Mouse (Mus musculus): ENCODE data around the gene Kazn. TPM values are rescaled to one million over a fixed set of nuclear protein-coding genes. Genes with fewer than 3 reads are reported as not detected.
A peak's percentile ranks its signal among the peaks of the same experiment; 100 is the strongest.

Kazn gene
- polyA plus RNA-seq, 1 experiment from 2014 or later = 17.9 TPM

DNA sequence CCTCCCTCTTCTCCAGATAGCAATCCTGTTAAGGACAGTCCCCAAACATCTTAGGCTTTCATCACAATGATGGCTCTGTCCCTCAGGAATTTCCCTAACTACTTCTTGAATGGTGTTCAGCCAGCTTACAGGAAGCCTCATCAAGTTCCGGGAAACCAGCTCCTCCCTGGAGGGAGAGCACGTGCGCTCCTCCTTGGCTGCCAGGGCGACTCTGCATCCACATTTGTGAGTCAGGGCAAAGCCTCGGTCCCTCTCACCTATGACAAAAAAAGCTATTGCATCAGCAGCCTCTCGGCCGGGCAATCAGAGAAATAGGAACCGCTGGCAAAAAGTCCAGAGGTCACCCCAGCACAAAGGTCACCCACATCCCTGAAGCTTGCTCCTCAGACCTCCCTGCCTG is 168.4 kb downstream of the Kazn start:
- peaks cover 4% of the 10 kb centered on the region; the same call in 1 of the 2 replicates for H3K4me1 ChIP-seq (ENCODE audit: control insufficient read depth, insufficient read depth, low read length)
- no peak for ATAC-seq (ENCODE audit: low read depth)
- no peak overlapping the region for H3K27ac ChIP-seq (ENCODE audit: low read depth, low read length)
- 4% methylated on average over 8 of the region's 8 CpGs for WGBS
- H3K9ac ChIP-seq (replicated peaks; ENCODE audit: low read depth, low read length) = no peak overlapping the region
- no peak overlapping the region for H3K4me2 ChIP-seq (ENCODE audit: low read depth, low read length)
- H3K9me3 ChIP-seq (ENCODE audit: control insufficient read depth, low read length) = no peaks in the 10 kb centered on the region
- 0 out of 2 replicates have a peak, but pooled peaks cover 2% of the 10 kb centered on the region for H3K27me3 ChIP-seq (ENCODE audit: control insufficient read depth, insufficient read depth, low read length)
- no peak overlapping the region for H3K4me3 ChIP-seq (ENCODE audit: low read depth, low read length)
- no peaks in the 10 kb centered on the region for H3K36me3 ChIP-seq (ENCODE audit: control insufficient read depth, insufficient read depth, low read length)

DNA sequence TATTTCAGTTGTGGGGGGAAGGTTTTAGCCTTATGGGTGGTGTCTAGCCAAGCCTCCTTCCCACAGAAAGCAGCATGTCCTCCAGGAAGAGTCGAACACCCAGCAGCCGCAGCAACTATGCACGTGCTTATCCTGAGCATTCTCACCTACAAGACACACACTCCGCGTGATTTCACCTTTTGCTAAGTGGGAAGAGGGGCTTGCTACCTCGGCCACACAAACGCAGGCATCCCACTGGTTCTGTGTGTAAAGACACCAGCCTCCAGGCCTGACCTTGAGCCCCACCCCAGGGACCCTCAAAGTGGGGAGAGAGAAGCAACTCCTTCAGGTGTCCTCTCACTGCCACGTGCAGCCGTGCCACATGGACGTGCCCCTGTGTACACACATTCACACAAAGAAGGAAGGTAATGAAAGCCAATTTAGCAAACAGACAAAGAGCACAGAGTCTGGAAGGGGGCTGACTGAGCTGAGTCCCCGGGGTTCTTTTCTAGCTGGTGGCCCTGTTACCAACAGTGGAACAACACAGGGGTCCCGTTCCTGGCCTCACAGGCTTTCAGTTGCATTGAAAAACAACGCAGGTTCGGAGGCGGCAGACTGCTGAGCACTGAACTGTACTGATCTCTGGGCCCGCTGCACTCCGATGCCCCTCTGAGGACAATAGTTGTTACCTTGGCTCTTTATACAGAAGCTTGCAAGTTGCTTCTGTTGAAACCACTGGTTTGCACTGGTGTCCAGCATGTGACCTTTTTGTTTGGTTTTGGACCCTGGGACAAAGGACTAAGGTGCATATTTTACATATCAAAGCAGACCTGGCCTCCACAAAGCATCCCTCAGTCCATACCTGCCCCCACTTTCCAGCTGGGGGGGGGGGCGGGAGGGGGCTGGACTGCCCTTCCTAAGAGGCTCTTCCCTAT is 170.0 kb downstream of the Kazn start:
- Histone ChIP-seq H3K4me1 (ENCODE audit: control insufficient read depth, insufficient read depth, low read length) (peaks cover 4% of the 10 kb centered on the region; the same call in 1 of the 2 replicates), H3K9me3 (ENCODE audit: control insufficient read depth, low read length) (no peaks in the 10 kb centered on the region), H3K9ac (replicated peaks; ENCODE audit: low read depth, low read length) (no peak overlapping the region), H3K4me3 (ENCODE audit: low read depth, low read length) (no peak overlapping the region), H3K36me3 (ENCODE audit: control insufficient read depth, insufficient read depth, low read length) (no peaks in the 10 kb centered on the region), H3K4me2 (ENCODE audit: low read depth, low read length) (no peak overlapping the region), H3K27ac (ENCODE audit: low read depth, low read length) (no peak overlapping the region), H3K27me3 (ENCODE audit: control insufficient read depth, insufficient read depth, low read length) (0 out of 2 replicates have a peak, but pooled peaks cover 2% of the 10 kb centered on the region)
- 26% methylated on average over 18 of the region's 18 CpGs for WGBS
- ATAC-seq (ENCODE audit: low read depth) = peak; percentile 29; the same call in 1 of the 2 replicates

DNA sequence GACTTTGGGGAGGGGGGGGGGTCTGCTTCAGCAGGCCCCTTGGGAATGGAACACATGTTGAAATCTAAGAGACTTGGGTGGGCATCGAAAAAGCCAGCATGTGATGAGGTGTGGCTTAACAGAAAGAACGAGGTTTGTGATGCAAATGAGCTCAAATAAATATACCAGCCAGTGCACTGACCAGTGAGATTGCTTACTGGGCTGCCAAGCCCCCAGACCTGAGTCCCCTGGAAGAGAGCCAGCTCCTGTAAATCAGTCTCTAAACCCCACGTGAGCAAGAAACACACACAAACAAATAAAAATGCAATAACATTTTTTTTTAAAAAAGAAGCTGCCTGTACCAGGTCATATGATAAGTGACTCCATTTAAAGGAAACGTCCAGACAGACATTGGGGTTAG is 172.6 kb downstream of the Kazn start:
- Histone ChIP-seq H3K4me3 (ENCODE audit: low read depth, low read length) (no peak overlapping the region), H3K27ac (ENCODE audit: low read depth, low read length) (no peak overlapping the region), H3K9me3 (ENCODE audit: control insufficient read depth, low read length) (no peaks in the 10 kb centered on the region), H3K36me3 (ENCODE audit: control insufficient read depth, insufficient read depth, low read length) (no peaks in the 10 kb centered on the region), H3K9ac (replicated peaks; ENCODE audit: low read depth, low read length) (no peak overlapping the region), H3K4me1 (ENCODE audit: control insufficient read depth, insufficient read depth, low read length) (peaks cover 4% of the 10 kb centered on the region; the same call in 1 of the 2 replicates), H3K4me2 (ENCODE audit: low read depth, low read length) (no peak overlapping the region), H3K27me3 (ENCODE audit: control insufficient read depth, insufficient read depth, low read length) (0 out of 2 replicates have a peak, but pooled peaks cover 2% of the 10 kb centered on the region)
- ATAC-seq (ENCODE audit: low read depth) = no peak
- 23% methylated on average over 4 of the region's 4 CpGs for WGBS

DNA sequence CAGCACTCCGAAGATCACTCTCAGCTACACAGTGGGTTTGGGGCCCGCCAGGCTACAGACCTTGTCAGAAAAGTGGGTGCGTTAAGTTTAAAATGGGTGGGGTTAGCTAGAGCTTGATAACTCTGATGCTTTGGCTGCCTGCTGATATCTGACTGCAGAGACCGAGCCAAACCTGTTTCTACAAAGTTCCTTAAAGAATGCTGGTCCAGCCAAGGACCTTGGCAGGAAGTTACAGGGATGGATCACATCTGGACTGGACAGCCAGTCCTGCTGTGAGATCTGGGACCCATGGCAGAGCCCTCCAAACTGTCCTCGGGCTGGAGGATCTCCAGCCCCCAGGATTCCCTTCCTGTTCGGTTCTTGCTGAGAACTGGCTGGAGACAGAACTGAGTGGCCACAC is 173.4 kb downstream of the Kazn start:
- H3K9ac ChIP-seq (replicated peaks; ENCODE audit: low read depth, low read length) = no peak overlapping the region
- no peak for ATAC-seq (ENCODE audit: low read depth)
- no peak overlapping the region for H3K27ac ChIP-seq (ENCODE audit: low read depth, low read length)
- no peak overlapping the region for H3K4me2 ChIP-seq (ENCODE audit: low read depth, low read length)
- no peaks in the 10 kb centered on the region for H3K36me3 ChIP-seq (ENCODE audit: control insufficient read depth, insufficient read depth, low read length)
- peaks cover 4% of the 10 kb centered on the region; the same call in 1 of the 2 replicates for H3K4me1 ChIP-seq (ENCODE audit: control insufficient read depth, insufficient read depth, low read length)
- 69% methylated on average over 6 of the region's 6 CpGs for WGBS
- no peaks in the 10 kb centered on the region for H3K9me3 ChIP-seq (ENCODE audit: control insufficient read depth, low read length)
- H3K27me3 ChIP-seq (ENCODE audit: control insufficient read depth, insufficient read depth, low read length) = 0 out of 2 replicates have a peak, but pooled peaks cover 2% of the 10 kb centered on the region
- H3K4me3 ChIP-seq (ENCODE audit: low read depth, low read length) = no peak overlapping the region

DNA sequence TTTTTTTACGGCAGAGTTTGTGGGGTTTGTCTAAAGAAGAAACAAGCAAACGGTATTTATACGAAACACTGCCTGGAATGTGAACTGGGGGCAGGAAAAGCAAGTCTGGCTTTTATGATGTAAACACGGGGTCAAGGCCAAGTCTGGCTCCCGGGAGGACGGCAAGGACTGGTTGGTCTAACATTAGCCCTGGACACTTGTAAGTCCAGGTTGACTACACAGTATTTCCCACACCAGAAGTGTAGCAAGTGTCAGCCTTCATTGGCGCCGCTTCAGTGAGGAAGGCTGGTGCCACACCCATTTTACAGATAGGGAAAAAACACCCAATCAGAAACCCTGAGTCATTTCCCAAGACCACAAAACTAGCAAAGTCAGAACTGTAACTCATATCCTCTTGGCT is 173.9 kb downstream of the Kazn start:
- Histone ChIP-seq H3K27me3 (ENCODE audit: control insufficient read depth, insufficient read depth, low read length) (0 out of 2 replicates have a peak, but pooled peaks cover 2% of the 10 kb centered on the region), H3K9me3 (ENCODE audit: control insufficient read depth, low read length) (no peaks in the 10 kb centered on the region), H3K4me3 (ENCODE audit: low read depth, low read length) (no peak overlapping the region), H3K36me3 (ENCODE audit: control insufficient read depth, insufficient read depth, low read length) (no peaks in the 10 kb centered on the region), H3K4me2 (ENCODE audit: low read depth, low read length) (no peak overlapping the region), H3K4me1 (ENCODE audit: control insufficient read depth, insufficient read depth, low read length) (peaks cover 4% of the 10 kb centered on the region; the same call in 1 of the 2 replicates), H3K9ac (replicated peaks; ENCODE audit: low read depth, low read length) (no peak overlapping the region), H3K27ac (ENCODE audit: low read depth, low read length) (no peak overlapping the region)
- no peak for ATAC-seq (ENCODE audit: low read depth)
- 79% methylated on average over 8 of the region's 8 CpGs for WGBS

DNA sequence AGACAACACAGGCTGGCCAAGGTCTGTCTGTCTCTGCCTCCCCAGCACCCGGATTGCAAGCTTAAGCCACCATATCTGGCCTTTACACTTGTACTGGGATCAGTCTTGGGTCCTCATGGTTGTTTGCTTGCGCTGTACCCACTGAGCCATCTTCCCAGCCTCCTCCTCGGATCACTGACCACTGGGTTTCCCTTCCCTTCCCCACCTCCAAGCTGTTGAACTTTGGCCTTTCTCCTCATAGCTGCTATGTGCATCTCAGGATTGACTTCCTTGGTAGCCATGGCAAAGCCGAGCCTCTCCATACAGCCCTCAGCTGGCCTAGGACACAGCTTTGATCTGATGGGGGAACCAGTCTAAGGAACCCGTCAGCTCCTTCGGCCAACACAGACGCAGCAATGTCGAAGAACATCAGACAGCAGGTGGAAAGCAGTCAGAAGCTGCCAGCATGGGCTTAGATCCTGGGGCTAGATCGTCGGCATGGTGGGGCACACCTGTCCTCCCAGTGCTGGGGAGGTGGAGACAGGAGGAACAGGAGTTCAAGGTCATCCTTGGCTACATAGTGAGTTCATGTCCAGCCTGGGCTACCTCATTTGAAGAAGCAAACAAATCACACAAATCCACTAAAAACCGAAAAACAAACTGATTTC is 174.5 kb downstream of the Kazn start:
- no peak overlapping the region for H3K9ac ChIP-seq (replicated peaks; ENCODE audit: low read depth, low read length)
- 91% methylated on average over 11 of the region's 11 CpGs for WGBS
- ATAC-seq (ENCODE audit: low read depth) = no peak
- peaks cover 4% of the 10 kb centered on the region; the same call in 1 of the 2 replicates for H3K4me1 ChIP-seq (ENCODE audit: control insufficient read depth, insufficient read depth, low read length)
- no peaks in the 10 kb centered on the region for H3K9me3 ChIP-seq (ENCODE audit: control insufficient read depth, low read length)
- no peak overlapping the region for H3K27ac ChIP-seq (ENCODE audit: low read depth, low read length)
- H3K36me3 ChIP-seq (ENCODE audit: control insufficient read depth, insufficient read depth, low read length) = no peaks in the 10 kb centered on the region
- no peak overlapping the region for H3K4me3 ChIP-seq (ENCODE audit: low read depth, low read length)
- 0 out of 2 replicates have a peak, but pooled peaks cover 2% of the 10 kb centered on the region for H3K27me3 ChIP-seq (ENCODE audit: control insufficient read depth, insufficient read depth, low read length)
- H3K4me2 ChIP-seq (ENCODE audit: low read depth, low read length) = no peak overlapping the region

DNA sequence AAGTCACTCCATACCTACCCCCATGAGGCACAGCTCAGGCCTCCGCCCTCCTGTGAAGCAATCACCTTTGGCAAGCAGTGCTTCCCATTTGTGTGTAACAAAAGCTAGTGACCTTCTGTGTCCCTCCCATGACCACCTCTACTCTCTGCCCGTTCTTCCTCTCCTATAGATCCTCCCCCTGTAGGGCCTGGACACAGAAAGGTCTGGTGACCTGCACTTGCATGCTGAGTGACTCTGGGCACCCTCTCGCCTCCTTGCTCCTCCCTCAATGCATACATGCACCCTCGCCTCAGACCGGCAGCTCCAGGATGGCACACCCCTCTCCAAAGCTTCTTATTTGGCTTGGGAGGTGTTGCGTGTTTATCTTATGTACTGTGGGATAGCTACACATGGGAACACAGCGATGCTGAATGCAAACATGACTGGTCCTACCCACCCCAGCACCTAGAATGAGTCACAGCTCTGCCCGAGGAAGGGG is 176.1 kb downstream of the Kazn start:
- Histone ChIP-seq H3K27me3 (ENCODE audit: control insufficient read depth, insufficient read depth, low read length) (no peaks in the 10 kb centered on the region), H3K36me3 (ENCODE audit: control insufficient read depth, insufficient read depth, low read length) (no peaks in the 10 kb centered on the region), H3K27ac (ENCODE audit: low read depth, low read length) (no peak overlapping the region), H3K4me1 (ENCODE audit: control insufficient read depth, insufficient read depth, low read length) (peaks cover 4% of the 10 kb centered on the region; the same call in 1 of the 2 replicates), H3K4me2 (ENCODE audit: low read depth, low read length) (no peak overlapping the region), H3K9me3 (ENCODE audit: control insufficient read depth, low read length) (no peaks in the 10 kb centered on the region), H3K9ac (replicated peaks; ENCODE audit: low read depth, low read length) (no peak overlapping the region), H3K4me3 (ENCODE audit: low read depth, low read length) (no peak overlapping the region)
- WGBS = 86% methylated on average over 8 of the region's 8 CpGs
- ATAC-seq (ENCODE audit: low read depth) = no peak

DNA sequence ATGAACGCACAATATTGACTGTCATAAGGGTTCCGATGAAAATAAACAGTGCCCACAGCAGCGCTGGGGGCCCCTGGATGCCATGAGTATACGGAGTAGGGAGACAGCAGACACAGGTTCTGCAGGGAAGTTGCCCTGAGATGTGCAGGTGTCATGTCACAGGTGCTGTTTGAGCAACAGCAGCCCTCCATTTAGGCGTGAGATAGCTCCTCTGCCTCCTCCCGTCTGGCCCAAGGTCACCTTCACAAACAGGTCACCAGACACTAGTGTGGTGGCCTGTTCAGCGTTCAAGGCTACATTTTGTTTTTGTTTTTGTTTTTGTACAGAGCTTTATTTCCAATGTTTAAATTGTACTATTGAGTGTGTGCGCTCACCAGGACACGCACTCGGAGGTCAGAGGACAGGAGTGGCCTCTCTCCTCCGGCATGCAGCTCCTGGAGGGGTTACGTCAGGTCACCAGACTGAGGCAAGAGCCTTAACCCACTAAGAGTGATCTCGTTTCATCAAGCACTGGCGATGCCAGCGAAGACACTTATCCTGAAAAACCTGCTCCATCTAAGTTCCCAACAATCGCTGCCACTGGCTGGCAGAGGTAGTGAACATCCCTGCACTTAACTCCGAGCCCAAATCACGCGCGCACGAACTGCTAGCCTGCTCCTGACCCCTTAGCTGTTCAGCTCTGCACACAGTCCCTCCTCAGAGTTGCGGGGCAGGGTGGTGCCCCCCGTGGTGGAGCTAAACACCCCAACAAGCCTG is 177.5 kb downstream of the Kazn start:
- Histone ChIP-seq H3K27me3 (ENCODE audit: control insufficient read depth, insufficient read depth, low read length) (no peaks in the 10 kb centered on the region), H3K9ac (replicated peaks; ENCODE audit: low read depth, low read length) (no peak overlapping the region), H3K4me1 (ENCODE audit: control insufficient read depth, insufficient read depth, low read length) (peaks cover 4% of the 10 kb centered on the region; the same call in 1 of the 2 replicates), H3K9me3 (ENCODE audit: control insufficient read depth, low read length) (no peaks in the 10 kb centered on the region), H3K4me2 (ENCODE audit: low read depth, low read length) (no peak overlapping the region), H3K27ac (ENCODE audit: low read depth, low read length) (no peak overlapping the region), H3K4me3 (ENCODE audit: low read depth, low read length) (no peak overlapping the region), H3K36me3 (ENCODE audit: control insufficient read depth, insufficient read depth, low read length) (no peaks in the 10 kb centered on the region)
- WGBS = 76% methylated on average over 23 of the region's 23 CpGs
- ATAC-seq (ENCODE audit: low read depth) = no peak

Data from neural tube, embryonic 14.5 days (tissue).